In genomic region chr5:116542317-116542716, GRCm38 (mm10) we compare ENCODE assay signal across 19 mouse cellular contexts. TPM values are rescaled to one million over a fixed set of nuclear protein-coding genes. Genes with fewer than 3 reads are reported as not detected.
DNase-seq lines count a peak whose midpoint lies in the region; ATAC-seq and TF ChIP-seq lines count a peak whose summit lies in the region.
"Had no signal": no experiment of that assay in that cellular context is flagged by ENCODE, and none has a peak within 500 bp of the region (broad histone marks: within the 10 kb centered on the region; RNA-seq: fewer than 3 reads in every experiment).

No protein-coding gene starts in this region.

- no peaks in the 10 kb centered on the region for H3K9me3 ChIP-seq in kidney, postnatal 0 days (replicated peaks; ENCODE audit: low read length)
- H3K9me3 ChIP-seq in ES-E14 (ENCODE audit: control insufficient read depth, insufficient read depth, low read depth, low read length): no peaks in the 10 kb centered on the region
- H3K9me3 ChIP-seq in forebrain, embryonic 16.5 days (ENCODE audit: control insufficient read depth, low read length): no peaks in the 10 kb centered on the region
- H3K9me3 ChIP-seq: hindbrain, embryonic 12.5 days; limb, embryonic 15.5 days; neural tube, embryonic 13.5 days had no signal

- no peak overlapping the region for H3K4me3 ChIP-seq in kidney, postnatal 0 days (replicated peaks; ENCODE audit: low read depth, low read length)
- H3K4me3 ChIP-seq in ES-E14 (ENCODE audit: insufficient read depth in 1 of 2, low read depth in 1 of 2, low read length in 2 of 2, poor library complexity in 1 of 2, severe bottlenecking in 1 of 2): no peak overlapping the region
- no peak overlapping the region for H3K4me3 ChIP-seq in forebrain, embryonic 16.5 days (replicated peaks; ENCODE audit: low read length)
- H3K4me3 ChIP-seq: embryonic facial prominence, embryonic 10.5 days; forebrain, embryonic 13.5 days; hindbrain, embryonic 12.5 days; limb, embryonic 15.5 days; midbrain, embryonic 10.5 days; neural tube, embryonic 13.5 days had no signal

- no peaks in the 10 kb centered on the region for H3K27me3 ChIP-seq in kidney, postnatal 0 days (ENCODE audit: insufficient read depth, low read length)
- no peaks in the 10 kb centered on the region for H3K27me3 ChIP-seq in forebrain, embryonic 16.5 days (replicated peaks; ENCODE audit: control insufficient read depth, insufficient read depth, low read length)
- H3K27me3 ChIP-seq: forebrain, embryonic 13.5 days; hindbrain, embryonic 12.5 days; limb, embryonic 15.5 days; neural tube, embryonic 13.5 days had no signal

- no peaks in the 10 kb centered on the region for H3K36me3 ChIP-seq in kidney, postnatal 0 days (ENCODE audit: insufficient read depth, low read length)
- no peaks in the 10 kb centered on the region for H3K36me3 ChIP-seq in ES-E14 (ENCODE audit: control insufficient read depth, insufficient read depth, low read length, poor library complexity, severe bottlenecking)
- H3K36me3 ChIP-seq in forebrain, embryonic 16.5 days (ENCODE audit: control insufficient read depth, insufficient read depth): peaks cover 11% of the 10 kb centered on the region
- H3K36me3 ChIP-seq: limb, embryonic 15.5 days had no signal

- H3K4me1 ChIP-seq in kidney, postnatal 0 days (replicated peaks; ENCODE audit: insufficient read depth, low read length): no peaks in the 10 kb centered on the region
- H3K4me1 ChIP-seq in ES-E14 (ENCODE audit: control insufficient read depth in 2 of 2, insufficient read depth in 2 of 2, low read length in 2 of 2, poor library complexity in 1 of 2): no peaks in the 10 kb centered on the region
- peaks cover 14% of the 10 kb centered on the region for H3K4me1 ChIP-seq in forebrain, embryonic 16.5 days (replicated peaks; ENCODE audit: control insufficient read depth, insufficient read depth, low read length)
- H3K4me1 ChIP-seq: limb, embryonic 15.5 days had no signal

- in situ Hi-C loops in ES-E14 (cut with MboI; ENCODE audit: low sequenced_read_pairs in 2 of 2, unreplicated experiment in 2 of 2): no loop called here

- no peak overlapping the region for H3K9ac ChIP-seq in kidney, postnatal 0 days (ENCODE audit: low read depth, low read length)
- H3K9ac ChIP-seq in ES-E14 (ENCODE audit: insufficient read depth, low read depth, low read length, poor library complexity, severe bottlenecking): no peak overlapping the region
- H3K9ac ChIP-seq in forebrain, embryonic 16.5 days (replicated peaks; ENCODE audit: low read depth, low read length): no peak overlapping the region
- H3K9ac ChIP-seq: forebrain, embryonic 13.5 days; hindbrain, embryonic 12.5 days; limb, embryonic 15.5 days; neural tube, embryonic 13.5 days had no signal

- H3K27ac ChIP-seq in kidney, postnatal 0 days: no peak overlapping the region
- H3K27ac ChIP-seq in ES-E14 (ENCODE audit: insufficient read depth, low read depth, low read length, poor library complexity, severe bottlenecking): no peak overlapping the region
- H3K27ac ChIP-seq in forebrain, embryonic 16.5 days (ENCODE audit: low read length): no peak overlapping the region
- H3K27ac ChIP-seq: embryonic facial prominence, embryonic 10.5 days; forebrain, embryonic 13.5 days; hindbrain, embryonic 12.5 days; limb, embryonic 15.5 days; midbrain, embryonic 10.5 days; neural tube, embryonic 13.5 days had no signal

- TF ChIP-seq POLR2A in brain, embryonic 14.5 days (IDR thresholded peaks at IDR 0.05; ENCODE audit: borderline replicate concordance, extremely low read depth, insufficient read depth, insufficient read length, poor library complexity, severe bottlenecking): no peak

- TF ChIP-seq CTCF in kidney, postnatal 0 days (IDR thresholded peaks at IDR 0.05; ENCODE audit: low read depth): peak; percentile 24; the same call in 1 of the 2 replicates
- TF ChIP-seq CTCF in brain, embryonic 14.5 days (IDR thresholded peaks at IDR 0.05; ENCODE audit: borderline replicate concordance, extremely low read depth, insufficient read depth, insufficient read length): peak; percentile 5; the same call in 1 of the 2 replicates

- no peak overlapping the region for H3K4me2 ChIP-seq in kidney, postnatal 0 days (ENCODE audit: low read length)
- no peak overlapping the region for H3K4me2 ChIP-seq in forebrain, embryonic 16.5 days (ENCODE audit: low read length)
- H3K4me2 ChIP-seq: forebrain, embryonic 13.5 days; hindbrain, embryonic 12.5 days; limb, embryonic 15.5 days; neural tube, embryonic 13.5 days had no signal

- DNase-seq in kidney, postnatal 0 days (ENCODE audit: low spot score): no peak
- no peak for DNase-seq in kidney, postnatal 14 days
- peak; percentile 5 for DNase-seq in lung, postnatal 10 days
- DNase-seq in lung, postnatal 14 days: no peak
- DNase-seq in ES-E14 (ENCODE audit: low read depth, low spot score): peak; percentile 70
- no peak for DNase-seq in brain, embryonic 14.5 days (ENCODE audit: low read depth)
- no peak for DNase-seq in right cerebral cortex, adult 2 months (ENCODE audit: low spot score in 2 of 2)
- DNase-seq: cerebellum, postnatal 14 days; gastrocnemius, postnatal 10 days; lung, postnatal 4 days; right cerebral cortex, postnatal 25 days; thymus, postnatal 36 days had no signal

- no peak for ATAC-seq in kidney, postnatal 0 days (replicated peaks; ENCODE audit: low FRiP score, low read depth)
- no peak for ATAC-seq in forebrain, embryonic 16.5 days
- ATAC-seq: forebrain, embryonic 13.5 days had no signal

- WGBS in kidney, postnatal 0 days: 49% methylated on average over 7 of the region's 7 CpGs
- 61% methylated on average over 7 of the region's 7 CpGs for WGBS in forebrain, embryonic 16.5 days

TF ChIP-seq in ES-E14, 5 proteins besides CTCF, POLR2A, EP300 and RAD21:
- no peak for TF ChIP-seq MAFK (IDR thresholded peaks at IDR 0.05; ENCODE audit: insufficient read depth, low read depth, low read length)
- peak; percentile 26; the same call in 1 of the 2 replicates for TF ChIP-seq ZC3H11A (IDR thresholded peaks at IDR 0.05; ENCODE audit: borderline replicate concordance, low read depth, low read length)
TF ChIP-seq in ES-E14: peak in this region for 1.

RNA-seq across cellular contexts. Expression of gene Srrm4, which starts 49.3 kb away (rescaled TPM):
- 0.11 and 0.33 TPM in 2 replicates for polyA plus RNA-seq in kidney, postnatal 0 days (2015; fragmentation: Nextera tagmentation; extraction: Ambion mirVana)
- total RNA-seq in ES-E14 (2012; rRNA removed): 0.22 and 0.37 TPM in 2 replicates
- 33.3 and 42.0 TPM in 2 replicates for polyA plus RNA-seq in brain, embryonic 14.5 days (2012; rRNA removed)
- 32.4 and 33.9 TPM in 2 replicates for polyA plus RNA-seq in forebrain, embryonic 16.5 days (2015; fragmentation: Nextera tagmentation; extraction: Ambion mirVana)

Comparison
In these comparisons a context has a peak if more than half of its experiments do, and no peak if none do; other contexts are left out.
1. DNase-seq: peak in lung, postnatal 10 days (single experiment) and ES-E14 (single experiment); none in kidney, postnatal 0 days (single experiment), kidney, postnatal 14 days (single experiment), lung, postnatal 14 days (single experiment), brain, embryonic 14.5 days (single experiment) and right cerebral cortex, adult 2 months (0 of 2).
2. RNA of gene Srrm4, which starts 49.3 kb away (polyA plus RNA-seq): 33.3 to 42.0 TPM in brain, embryonic 14.5 days and 32.4 to 33.9 TPM in forebrain, embryonic 16.5 days; 0.11 to 0.33 TPM in kidney, postnatal 0 days; every median in the first group is over 10 times any median in the second.